In genomic region chr1:187604691-187605310, GRCm38 (mm10) we compare ENCODE assay signal across 9 mouse cellular contexts. TPM values are rescaled to one million over a fixed set of nuclear protein-coding genes. Genes with fewer than 3 reads are reported as not detected.
DNase-seq lines count a peak whose midpoint lies in the region; ATAC-seq lines count a peak whose summit lies in the region.
"Had no signal": no experiment of that assay in that cellular context is flagged by ENCODE, and none has a peak within 500 bp of the region (broad histone marks: within the 10 kb centered on the region; RNA-seq: fewer than 3 reads in every experiment).

No protein-coding gene starts in this region.

- H3K27ac ChIP-seq in heart, embryonic 13.5 days (replicated peaks) = no peak overlapping the region
- no peak overlapping the region for H3K27ac ChIP-seq in hindbrain, embryonic 13.5 days
- H3K27ac ChIP-seq in midbrain, embryonic 15.5 days = no peak overlapping the region
- H3K27ac ChIP-seq: left cerebral cortex, adult 2 months had no signal

- H3K4me3 ChIP-seq in heart, embryonic 13.5 days = peak overlapping the region; percentile 41
- peak overlapping the region; percentile 26 for H3K4me3 ChIP-seq in hindbrain, embryonic 13.5 days
- peak overlapping the region; percentile 30 for H3K4me3 ChIP-seq in midbrain, embryonic 15.5 days
- H3K4me3 ChIP-seq: left cerebral cortex, adult 2 months had no signal

- H3K9me3 ChIP-seq in heart, embryonic 13.5 days = peaks cover 6% of the 10 kb centered on the region
- 0 out of 2 replicates have a peak, but pooled peaks cover 3% of the 10 kb centered on the region for H3K9me3 ChIP-seq in hindbrain, embryonic 13.5 days
- H3K9me3 ChIP-seq in midbrain, embryonic 15.5 days = no peaks in the 10 kb centered on the region

- peaks cover 42% of the 10 kb centered on the region for H3K4me1 ChIP-seq in heart, embryonic 13.5 days
- peaks cover 64% of the 10 kb centered on the region for H3K4me1 ChIP-seq in hindbrain, embryonic 13.5 days (replicated peaks)
- H3K4me1 ChIP-seq in midbrain, embryonic 15.5 days = peaks cover 61% of the 10 kb centered on the region

- peaks cover 53% of the 10 kb centered on the region for H3K27me3 ChIP-seq in heart, embryonic 13.5 days (replicated peaks)
- peaks cover 68% of the 10 kb centered on the region for H3K27me3 ChIP-seq in hindbrain, embryonic 13.5 days
- peaks cover 49% of the 10 kb centered on the region for H3K27me3 ChIP-seq in midbrain, embryonic 15.5 days (replicated peaks)

- no peaks in the 10 kb centered on the region for H3K36me3 ChIP-seq in heart, embryonic 13.5 days
- H3K36me3 ChIP-seq in hindbrain, embryonic 13.5 days = no peaks in the 10 kb centered on the region
- H3K36me3 ChIP-seq in midbrain, embryonic 15.5 days (replicated peaks) = no peaks in the 10 kb centered on the region

- H3K9ac ChIP-seq in heart, embryonic 13.5 days = peak overlapping the region; percentile 64; the same call in 1 of the 2 replicates
- H3K9ac ChIP-seq in hindbrain, embryonic 13.5 days = no peak overlapping the region; the same call in 1 of the 2 replicates
- no peak overlapping the region for H3K9ac ChIP-seq in midbrain, embryonic 15.5 days

- no peak for DNase-seq in heart, adult 9 months (ENCODE audit: low spot score in 2 of 2)
- DNase-seq in embryo, embryonic 10.5 days (ENCODE audit: low spot score) = peak; percentile 47
- DNase-seq in layer of hippocampus, adult 11-12 months (ENCODE audit: low spot score) = no peak
- DNase-seq in adrenal gland, postnatal 10 days = no peak

- H3K4me2 ChIP-seq in heart, embryonic 13.5 days = peak overlapping the region; percentile 64
- peak overlapping the region; percentile 54 for H3K4me2 ChIP-seq in hindbrain, embryonic 13.5 days
- peak overlapping the region; percentile 62 for H3K4me2 ChIP-seq in midbrain, embryonic 15.5 days

- no peak for ATAC-seq in heart, embryonic 13.5 days (ENCODE audit: extremely low read depth, insufficient number of reproducible peaks, low FRiP score, low TSS enrichment)
- no peak for ATAC-seq in hindbrain, embryonic 13.5 days (ENCODE audit: low FRiP score)
- ATAC-seq in midbrain, embryonic 15.5 days (replicated peaks) = no peak
- no peak for ATAC-seq in cerebellum, adult (ENCODE audit: insufficient number of reproducible peaks, low FRiP score, low TSS enrichment)

- 31% methylated on average over 24 of the region's 24 CpGs for WGBS in heart, embryonic 13.5 days
- 2% methylated on average over 24 of the region's 24 CpGs for WGBS in hindbrain, embryonic 13.5 days
- WGBS in midbrain, embryonic 15.5 days = 6% methylated on average over 24 of the region's 24 CpGs

RNA-seq across cellular contexts. Expression of gene Esrrg, which starts 3.8 kb away (rescaled TPM):
- polyA plus RNA-seq in heart, embryonic 13.5 days (2015; fragmentation: Nextera tagmentation; extraction: Ambion mirVana) = 21.2 and 23.6 TPM in 2 replicates
- polyA plus RNA-seq in hindbrain, embryonic 13.5 days (2015; fragmentation: Nextera tagmentation; extraction: Ambion mirVana) = 28.4 and 28.9 TPM in 2 replicates
- polyA plus RNA-seq in midbrain, embryonic 15.5 days (2015; fragmentation: Nextera tagmentation; extraction: Ambion mirVana) = 29.0 and 30.3 TPM in 2 replicates
- 10 to 100 TPM; 18.8 to 28.7 TPM for total RNA-seq in adrenal gland, postnatal 10 days (2021)
